In the genomic region with DNA sequence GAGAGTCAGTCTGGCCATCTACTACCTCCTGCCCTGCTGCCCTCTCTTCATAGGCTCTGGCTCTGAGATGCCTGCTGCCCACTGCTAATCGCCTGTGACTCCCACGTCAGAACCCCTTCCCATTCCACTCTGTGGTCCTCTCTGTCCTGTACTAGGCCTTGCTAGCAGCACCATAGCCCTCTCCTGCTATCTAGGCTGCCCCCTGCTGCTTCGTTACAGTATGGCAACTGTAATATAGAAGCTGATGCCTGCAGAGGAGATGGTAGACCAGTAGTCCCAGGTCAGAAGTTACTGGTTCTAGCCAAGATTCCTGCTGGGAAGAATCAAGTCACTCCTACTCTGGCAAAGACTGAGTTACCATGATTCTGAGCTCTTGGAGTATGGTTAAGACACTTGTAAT, we compare ENCODE assay signal across 9 mouse cellular contexts. TPM values are rescaled to one million over a fixed set of nuclear protein-coding genes. Genes with fewer than 3 reads are reported as not detected.
DNase-seq lines count a peak whose midpoint lies in the region; ATAC-seq lines count a peak whose summit lies in the region.
"Had no signal": no experiment of that assay in that cellular context is flagged by ENCODE, and none has a peak within 500 bp of the region (broad histone marks: within the 10 kb centered on the region; RNA-seq: fewer than 3 reads in every experiment).

No protein-coding gene starts in this region.

- peak; percentile 68 for DNase-seq in layer of hippocampus, adult 11-12 months (ENCODE audit: low spot score)
- no peak for DNase-seq in layer of hippocampus, postnatal 14 days (ENCODE audit: low spot score in 2 of 2)
- DNase-seq in ES-CJ7 (ENCODE audit: low read depth, low spot score) = peak; percentile 58
- DNase-seq in adrenal gland, postnatal 36 days = peak; percentile 79 to 80
- DNase-seq in heart, postnatal 4 days = peak; percentile 68
- DNase-seq in spleen, postnatal 4 days (ENCODE audit: low spot score in 2 of 2) = peak; percentile 49 to 80

- H3K9me3 ChIP-seq in liver, embryonic 16.5 days (replicated peaks; ENCODE audit: control insufficient read depth, low read length) = no peaks in the 10 kb centered on the region
- H3K9me3 ChIP-seq in midbrain, embryonic 15.5 days = no peaks in the 10 kb centered on the region
- H3K9me3 ChIP-seq: hindbrain, embryonic 15.5 days had no signal

- H3K36me3 ChIP-seq in liver, embryonic 16.5 days (ENCODE audit: control insufficient read depth, insufficient read depth) = no peaks in the 10 kb centered on the region
- H3K36me3 ChIP-seq in midbrain, embryonic 15.5 days (replicated peaks) = no peaks in the 10 kb centered on the region
- H3K36me3 ChIP-seq: hindbrain, embryonic 15.5 days had no signal

- H3K4me3 ChIP-seq in liver, embryonic 16.5 days (ENCODE audit: low read depth, low read length) = no peak overlapping the region
- no peak overlapping the region for H3K4me3 ChIP-seq in midbrain, embryonic 15.5 days
- H3K4me3 ChIP-seq: hindbrain, embryonic 15.5 days had no signal

- 41% methylated on average over 3 of the region's 3 CpGs for WGBS in liver, embryonic 16.5 days (ENCODE audit: insufficient replicate concordance)
- 72% methylated on average over 3 of the region's 3 CpGs for WGBS in midbrain, embryonic 15.5 days

- H3K9ac ChIP-seq in liver, embryonic 16.5 days (ENCODE audit: low read depth, low read length) = no peak overlapping the region
- H3K9ac ChIP-seq in midbrain, embryonic 15.5 days = no peak overlapping the region
- H3K9ac ChIP-seq: hindbrain, embryonic 15.5 days had no signal

- ATAC-seq in liver, embryonic 16.5 days (ENCODE audit: low read depth) = peak; percentile 38; the same call in 1 of the 2 replicates
- ATAC-seq in midbrain, embryonic 15.5 days (replicated peaks) = no peak

- H3K27me3 ChIP-seq in liver, embryonic 16.5 days (ENCODE audit: control insufficient read depth, insufficient read depth, low read depth, low read length) = no peaks in the 10 kb centered on the region
- no peaks in the 10 kb centered on the region for H3K27me3 ChIP-seq in midbrain, embryonic 15.5 days (replicated peaks)
- H3K27me3 ChIP-seq: hindbrain, embryonic 15.5 days had no signal

- no peak overlapping the region for H3K4me2 ChIP-seq in liver, embryonic 16.5 days (ENCODE audit: low read depth, low read length)
- H3K4me2 ChIP-seq in midbrain, embryonic 15.5 days = no peak overlapping the region
- H3K4me2 ChIP-seq: hindbrain, embryonic 15.5 days had no signal

- no peak overlapping the region for H3K27ac ChIP-seq in liver, embryonic 16.5 days (ENCODE audit: low read length)
- no peak overlapping the region for H3K27ac ChIP-seq in midbrain, embryonic 15.5 days
- H3K27ac ChIP-seq: hindbrain, embryonic 15.5 days had no signal

- H3K4me1 ChIP-seq in liver, embryonic 16.5 days (ENCODE audit: control insufficient read depth, low read depth, low read length) = no peaks in the 10 kb centered on the region; the same call in 1 of the 2 replicates
- H3K4me1 ChIP-seq in midbrain, embryonic 15.5 days = no peaks in the 10 kb centered on the region

RNA-seq across cellular contexts. Expression of a gene that starts 33.0 kb away (rescaled TPM):
- total RNA-seq in layer of hippocampus, postnatal 14 days (2021) = 1,000 to 10,000 TPM in 1 of 2 experiments, 100 to 1,000 TPM in 1; 997 to 1,016 TPM
- 10 to 100 TPM in 1 of 2 experiments, 1 to 10 TPM in 1; 7.8 to 14.5 TPM for total RNA-seq in adrenal gland, postnatal 36 days (2021)
- 1 to 10 TPM; 8.7 to 8.8 TPM for total RNA-seq in heart, postnatal 4 days (2021)
- 1.1 and 1.4 TPM in 2 replicates for polyA plus RNA-seq in liver, embryonic 16.5 days (2015; fragmentation: Nextera tagmentation; extraction: Ambion mirVana)
- polyA plus RNA-seq in midbrain, embryonic 15.5 days (2015; fragmentation: Nextera tagmentation; extraction: Ambion mirVana) = 134 and 147 TPM in 2 replicates

Comparison
In these comparisons a context has a peak if more than half of its experiments do, and no peak if none do; other contexts are left out.
1. DNase-seq: peak in layer of hippocampus, adult 11-12 months (single experiment), ES-CJ7 (single experiment), adrenal gland, postnatal 36 days (2 of 2), heart, postnatal 4 days (single experiment) and spleen, postnatal 4 days (2 of 2); none in layer of hippocampus, postnatal 14 days (0 of 2).
2. RNA of a gene that starts 33.0 kb away (total RNA-seq): 997 to 1,016 TPM in layer of hippocampus, postnatal 14 days; 7.8 to 14.5 TPM in adrenal gland, postnatal 36 days and 8.7 to 8.8 TPM in heart, postnatal 4 days; every median in the first group is over 10 times any median in the second.